Mouse (Mus musculus) T-cell, adult 2 months (primary cell): ENCODE data around the gene Tpcn2.

Experiments used
- DNase-seq: peaks from one replicate; pipeline ENCODE4 v3.0.0; 2022; ENCODE audit warnings: low spot score

Tpcn2 gene

GRCm38 (mm10) chr7:145242851-145243712, 40.7 kb downstream of the Tpcn2 start:
- DNase-seq: peak; percentile 42

DNA sequence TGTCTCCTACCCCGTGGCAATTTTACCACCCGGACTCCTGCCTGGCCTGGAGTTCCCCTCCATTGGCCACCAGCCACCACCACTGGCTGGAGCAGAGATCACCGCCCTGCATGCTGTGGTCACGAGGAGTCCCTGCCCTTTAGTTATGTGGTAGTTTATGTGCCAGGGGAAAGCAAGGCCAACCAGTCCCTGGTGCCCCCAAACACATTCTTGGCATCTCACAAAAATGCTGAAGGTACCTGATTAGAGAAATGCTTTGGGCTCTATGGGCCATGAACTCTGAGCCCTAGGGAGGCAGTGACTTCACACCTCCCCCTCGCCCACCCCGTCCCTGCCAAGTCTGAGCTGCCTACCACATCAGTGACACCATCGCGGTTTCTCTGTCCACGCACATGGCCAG, 41.8 kb downstream of the Tpcn2 start:
- no peak for DNase-seq

- no peak for DNase-seq
Measured at GRCm38 (mm10) chr7:145240929-145241328, 42.9 kb downstream of the Tpcn2 start.

- no peak for DNase-seq
Measured at GRCm38 (mm10) chr7:145239736-145240505, 43.9 kb downstream of the Tpcn2 start.

DNA sequence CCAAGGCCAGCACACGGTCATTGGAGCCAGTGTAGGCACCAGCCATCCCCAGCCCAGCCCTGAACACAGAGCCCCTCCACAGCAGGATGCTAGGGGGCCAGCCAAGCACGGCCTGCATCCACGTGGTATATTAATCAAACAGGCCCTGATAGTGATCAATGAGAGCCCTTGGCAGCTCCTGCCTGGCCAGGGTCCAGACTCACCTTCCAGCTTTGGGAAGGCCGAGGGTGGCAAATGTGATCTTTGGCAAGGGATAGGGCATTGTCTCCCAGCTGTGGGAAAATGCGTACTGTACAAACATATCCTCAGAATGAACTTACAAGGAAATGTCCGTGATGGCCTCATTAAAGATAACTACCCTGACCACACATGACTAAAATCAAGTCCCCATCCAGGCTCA, 44.7 kb downstream of the Tpcn2 start:
- DNase-seq: no peak

GRCm38 (mm10) chr7:145234841-145235790, 48.7 kb downstream of the Tpcn2 start:
- no peak for DNase-seq

DNA sequence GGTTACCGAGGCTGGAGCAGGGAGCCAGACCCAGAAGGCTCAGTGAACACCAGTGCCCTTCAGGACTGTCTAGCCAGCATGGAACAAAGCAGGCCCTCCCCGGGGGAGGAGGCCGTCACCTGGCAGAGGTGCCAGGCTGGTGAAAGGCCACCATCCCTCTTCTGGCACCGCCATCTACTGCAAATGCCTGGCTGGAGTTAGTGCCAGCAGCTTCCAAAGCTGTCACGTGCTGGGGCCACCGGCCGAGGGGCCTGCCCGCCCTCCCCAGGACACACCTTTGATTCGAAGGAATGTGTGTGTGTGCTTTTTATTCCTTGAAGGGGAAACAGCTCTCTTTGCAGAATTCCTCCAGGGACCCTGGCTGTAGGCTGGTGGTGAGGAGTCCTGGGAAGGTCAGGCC, 52.2 kb downstream of the Tpcn2 start:
- no peak for DNase-seq

GRCm38 (mm10) chr7:145226641-145227040, 57.2 kb downstream of the Tpcn2 start:
- no peak for DNase-seq

DNA sequence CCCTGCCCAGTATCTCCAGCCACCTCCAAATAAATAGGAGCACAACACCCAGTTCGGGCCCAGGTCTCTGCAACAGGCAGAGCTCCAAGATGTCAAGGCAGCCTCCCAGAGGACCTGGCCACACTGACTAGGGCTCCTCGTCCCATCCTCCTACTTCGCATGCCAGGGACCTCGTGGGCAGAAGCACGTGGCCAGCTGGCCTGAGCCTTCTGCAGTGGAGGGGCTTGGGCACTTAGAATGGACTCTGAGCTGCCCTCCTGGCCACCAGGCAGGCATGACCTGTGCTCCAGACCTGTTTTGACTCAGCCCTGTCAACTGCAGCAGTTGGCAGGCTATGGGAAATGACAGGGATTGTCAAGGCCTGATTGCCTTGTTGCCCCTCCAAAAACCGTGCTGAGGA, 58.2 kb downstream of the Tpcn2 start:
- no peak for DNase-seq

GRCm38 (mm10) chr7:145221841-145222689, 61.7 kb downstream of the Tpcn2 start:
- no peak for DNase-seq

DNA sequence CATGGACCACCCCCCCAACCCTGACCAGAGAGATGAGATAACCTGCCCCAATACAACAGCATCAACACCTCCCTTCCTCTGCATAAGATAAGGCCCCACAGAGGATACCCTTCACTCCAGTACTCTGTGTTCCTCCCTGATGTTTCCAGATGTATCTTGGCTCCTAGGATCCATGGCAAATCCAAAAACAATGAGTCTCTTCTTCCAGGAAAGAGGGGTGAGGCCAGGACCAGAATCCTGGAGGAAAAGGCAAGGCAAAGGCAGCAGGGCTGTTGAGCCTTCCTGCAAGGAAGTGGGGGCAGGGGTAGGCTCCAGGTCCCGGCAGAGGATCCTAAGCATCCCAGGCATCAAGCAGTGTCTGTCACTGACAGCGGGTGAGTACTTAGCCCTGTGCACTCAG, 62.5 kb downstream of the Tpcn2 start:
- DNase-seq: no peak

DNA sequence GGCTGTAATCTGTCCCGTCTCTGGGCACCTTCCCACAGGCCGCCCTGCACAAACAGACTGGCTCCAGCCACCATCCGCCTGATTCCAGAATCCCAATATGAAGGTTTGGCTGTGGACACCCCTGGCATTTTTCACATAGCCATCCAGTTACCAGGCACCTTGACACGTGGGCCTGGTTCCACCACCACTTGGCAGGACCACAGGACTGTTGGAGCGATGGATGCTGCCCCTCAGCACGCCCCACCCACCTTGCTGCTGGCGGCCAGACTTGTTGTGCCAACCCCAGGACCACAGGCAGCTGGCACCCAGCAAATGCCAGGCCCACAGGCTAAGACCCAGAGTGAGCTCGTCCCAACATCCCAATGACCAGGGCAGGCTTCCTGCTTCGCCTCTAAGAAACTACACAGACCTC, 64.4 kb downstream of the Tpcn2 start:
- DNase-seq: no peak

GRCm38 (mm10) chr7:145216591-145216990, 67.2 kb downstream of the Tpcn2 start:
- DNase-seq: no peak

DNA sequence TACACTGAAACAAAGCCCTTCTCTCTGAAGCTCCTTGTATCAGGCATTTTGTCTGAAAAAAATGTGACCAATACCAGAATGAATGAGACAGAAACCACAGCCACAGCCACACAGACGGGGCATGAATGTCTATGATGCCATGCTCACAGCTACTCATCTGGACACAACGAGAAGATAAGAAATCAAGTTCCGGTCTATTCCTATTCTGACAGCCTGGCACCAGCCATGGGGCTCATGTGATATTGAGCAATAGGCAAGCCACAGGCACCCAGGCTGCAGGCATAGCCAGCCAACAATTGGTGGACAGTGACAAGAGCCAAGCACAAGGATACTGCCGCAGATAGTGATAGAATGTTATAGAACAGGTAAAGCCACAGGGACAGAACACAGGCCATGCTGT, 68.3 kb downstream of the Tpcn2 start:
- DNase-seq: no peak

GRCm38 (mm10) chr7:145211680-145212659, 71.8 kb downstream of the Tpcn2 start:
- DNase-seq: no peak

- no peak for DNase-seq
Measured at GRCm38 (mm10) chr7:145210477-145211070, 73.2 kb downstream of the Tpcn2 start.

GRCm38 (mm10) chr7:145208006-145208405, 75.8 kb downstream of the Tpcn2 start, which contains the start of gene 1810010D01Rik:
TSS of gene 1810010D01Rik (minus strand) at chr7:145208119.
- DNase-seq: no peak

DNA sequence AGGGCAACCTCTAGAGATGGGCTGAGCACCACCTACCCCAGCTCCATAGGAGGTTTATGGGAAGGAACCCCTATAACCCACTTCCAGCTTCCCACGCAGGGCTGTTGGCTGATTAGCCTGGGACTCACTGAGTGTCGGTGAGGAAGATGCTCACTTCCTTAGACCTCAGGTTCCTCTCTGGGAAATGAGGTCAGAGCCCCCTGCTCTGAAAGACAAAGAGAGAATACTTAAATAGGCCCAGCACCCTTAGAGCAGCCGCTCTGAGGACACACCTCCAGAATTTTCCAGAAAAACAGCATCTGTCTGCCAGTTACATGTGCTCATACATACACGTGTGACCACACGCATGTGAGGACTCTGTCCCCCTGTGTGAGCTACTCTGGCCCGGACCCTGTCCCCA, 77.0 kb downstream of the Tpcn2 start:
- no peak for DNase-seq

- DNase-seq: no peak
Measured at GRCm38 (mm10) chr7:145206056-145206610, 77.7 kb downstream of the Tpcn2 start.
